Mouse (Mus musculus): Measurements from ENCODE around the gene Gm5127.

GRCm38 (mm10) chrX:106578966-106579365 is 4.0 kb upstream of the Gm5127 start:
- no peak for TF ChIP-seq POLR2A (IDR thresholded peaks at IDR 0.05; ENCODE audit: low read depth, low read length)
- no peak for TF ChIP-seq CTCF (IDR thresholded peaks at IDR 0.05; ENCODE audit: extremely low read depth, insufficient read depth, insufficient read length, insufficient replicate concordance)
